Mouse (Mus musculus) heart, postnatal 10 days (tissue): Measurements from ENCODE around the gene Ntrk3. TPM values are rescaled to one million over a fixed set of nuclear protein-coding genes. Genes with fewer than 3 reads are reported as not detected.

Experiments used
- DNase-seq, 2 experiments: peaks; one replicate each; pipeline ENCODE4 v3.0.0; 2021
- intact Hi-C: fragments of 180-260 bp; cut with DNase I; formaldehyde crosslinking; loops from one replicate; pipeline ENCODE4 v1.15.1; 2025
- total RNA-seq, 2 experiments: library from RNA; stranded (reverse); gene quantifications; 2 replicates each; pipeline ENCODE4 v1.2.3; 2021

The Ntrk3 gene
- total RNA-seq, 2 experiments from 2014 or later, result 3.0 to 6.3 TPM

GRCm38 (mm10) chr7:78652296-78652695 is 85.5 kb downstream of the Ntrk3 start:
- intact Hi-C loops, result no loop called here
- DNase-seq, result no peak

DNA sequence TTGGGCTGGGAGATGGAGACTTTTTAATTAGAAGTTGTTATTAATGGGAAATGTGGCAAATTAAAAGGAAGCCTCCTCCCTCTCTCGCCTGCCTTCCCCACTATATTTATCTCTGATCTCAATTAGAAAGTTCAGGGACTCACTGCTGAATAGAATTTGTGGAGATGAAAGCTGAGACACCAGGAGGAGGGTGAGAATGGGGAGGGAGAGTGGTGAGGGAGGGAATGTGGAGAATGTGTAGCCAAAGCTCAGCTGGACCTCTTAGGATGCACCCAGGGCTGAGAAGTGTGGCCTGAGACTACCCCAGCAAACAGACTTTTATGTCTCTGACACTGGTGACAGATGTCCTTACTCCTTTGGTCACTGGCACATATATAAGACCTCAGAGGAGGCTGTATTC is 86.3 kb downstream of the Ntrk3 start:
- intact Hi-C loops, result no loop called here
- DNase-seq, result no peak

DNA sequence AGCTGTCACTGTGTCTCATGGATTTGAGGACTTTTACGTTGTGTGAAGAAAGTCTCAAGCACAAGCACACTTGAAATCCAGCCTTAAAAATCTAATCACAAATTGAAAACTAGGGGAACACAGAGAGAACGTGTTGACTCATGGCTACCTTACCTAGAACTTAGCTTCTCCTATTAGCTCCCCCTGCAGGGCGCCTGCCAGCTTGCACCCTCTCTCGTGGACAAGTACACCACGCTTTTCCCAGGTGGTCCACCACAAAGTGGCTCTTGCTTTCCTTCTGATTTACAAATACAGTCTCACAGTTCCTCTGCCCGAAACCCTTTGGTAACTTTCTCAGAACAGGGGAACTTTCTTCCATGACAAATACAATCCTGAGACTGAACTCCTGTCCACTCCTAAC is 94.1 kb downstream of the Ntrk3 start:
- no peak for DNase-seq
- intact Hi-C loops, result no loop called here

DNA sequence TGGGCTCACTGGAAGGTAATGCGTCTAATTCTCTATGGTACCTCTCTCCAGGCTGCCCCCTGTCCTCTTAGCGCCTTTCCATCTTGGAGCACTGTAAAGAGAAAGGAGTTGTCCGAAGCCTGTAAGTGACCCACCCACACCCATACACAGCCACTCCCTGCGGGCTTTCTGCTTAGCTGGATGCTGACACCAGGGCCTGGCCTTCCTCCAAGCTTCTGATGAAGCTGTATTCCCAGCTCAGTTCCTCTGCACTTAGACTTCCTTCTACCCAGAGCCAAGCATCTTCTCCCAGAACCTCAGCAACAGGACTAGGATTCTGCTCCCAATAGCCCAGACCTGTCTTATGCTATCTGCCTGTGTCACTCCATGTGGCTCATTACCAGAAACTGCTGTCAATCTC is 114.1 kb downstream of the Ntrk3 start:
- peak; percentile 28 to 30 for DNase-seq
- intact Hi-C loops, result no loop called here

- no peak for DNase-seq
- intact Hi-C loops, result no loop called here
Observed at GRCm38 (mm10) chr7:78621115-78621514, 116.7 kb downstream of the Ntrk3 start.

DNA sequence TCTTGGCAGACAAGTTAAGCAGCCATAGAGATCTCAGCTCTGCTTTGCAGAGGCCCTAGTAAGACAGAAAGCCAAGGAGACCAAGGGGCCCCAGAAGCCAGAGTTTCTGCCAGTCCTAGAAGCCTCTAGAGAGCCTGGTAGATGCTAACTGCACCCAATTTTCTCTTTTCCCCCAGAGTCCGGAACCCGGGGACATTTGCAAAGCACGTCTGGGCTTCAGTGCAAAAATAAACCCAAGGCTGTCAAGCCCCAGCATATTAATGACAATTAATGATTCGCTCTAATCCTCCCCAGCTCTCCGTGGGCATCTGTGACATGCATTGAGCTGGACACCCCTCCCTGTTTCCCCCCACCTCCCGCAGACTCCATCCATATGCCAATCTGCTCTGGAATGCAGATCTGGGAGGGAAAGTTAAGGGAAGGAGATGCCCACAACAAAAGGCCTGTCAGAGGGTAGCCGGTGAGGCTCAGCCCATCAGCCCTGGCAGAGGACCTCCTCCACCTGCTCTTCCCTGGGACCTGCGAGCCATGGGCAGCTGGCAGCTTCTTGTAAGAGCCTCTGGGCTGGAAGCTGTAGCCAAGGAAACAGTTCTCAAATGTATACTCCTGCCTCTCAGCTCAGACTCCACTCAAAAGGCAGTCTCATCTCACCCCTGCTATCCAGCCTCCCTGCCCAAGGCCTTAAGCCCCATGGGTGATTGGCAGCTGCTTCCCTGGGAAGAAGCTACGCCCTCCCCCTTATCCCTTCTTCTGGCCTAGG is 117.8 kb downstream of the Ntrk3 start:
- intact Hi-C loops, result no loop called here
- no peak for DNase-seq

DNA sequence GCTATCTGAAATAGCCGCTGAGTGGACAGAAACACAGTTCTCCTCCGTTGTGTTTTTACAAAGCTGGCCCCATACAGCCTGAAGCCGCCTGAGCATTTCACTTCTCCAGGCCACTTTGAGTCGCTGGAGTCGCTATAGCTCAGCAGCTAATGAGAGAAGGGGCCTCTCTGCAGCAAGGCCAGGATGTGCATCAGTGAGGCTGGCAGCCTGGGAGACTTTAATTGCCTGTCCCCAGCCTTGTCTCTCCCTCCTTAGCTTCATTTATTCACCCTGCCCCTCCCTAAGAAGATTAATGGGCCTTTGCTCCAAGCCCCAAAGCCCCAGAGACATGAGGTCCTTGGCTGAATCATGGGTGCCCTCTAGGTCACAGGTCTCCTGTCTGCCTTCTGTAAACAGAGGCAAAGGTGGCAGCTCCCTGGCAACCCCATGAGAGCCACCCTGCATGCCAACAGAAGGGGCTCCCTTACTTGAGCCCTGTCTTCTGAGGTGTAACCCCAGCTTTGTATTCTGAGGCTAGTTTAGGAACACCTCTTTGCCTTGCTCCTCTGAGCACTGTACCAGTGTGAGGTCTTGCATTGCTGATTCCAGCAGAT is 132.2 kb downstream of the Ntrk3 start:
- intact Hi-C loops, result no loop called here

GRCm38 (mm10) chr7:78603922-78604321 is 133.9 kb downstream of the Ntrk3 start:
- intact Hi-C loops, result no loop called here
- DNase-seq, result no peak

More for the DNA sequence above, 132.2 kb downstream of the Ntrk3 start:
- DNase-seq, result no peak

GRCm38 (mm10) chr7:78601851-78602250 is 136.0 kb downstream of the Ntrk3 start:
- intact Hi-C loops, result no loop called here

DNA sequence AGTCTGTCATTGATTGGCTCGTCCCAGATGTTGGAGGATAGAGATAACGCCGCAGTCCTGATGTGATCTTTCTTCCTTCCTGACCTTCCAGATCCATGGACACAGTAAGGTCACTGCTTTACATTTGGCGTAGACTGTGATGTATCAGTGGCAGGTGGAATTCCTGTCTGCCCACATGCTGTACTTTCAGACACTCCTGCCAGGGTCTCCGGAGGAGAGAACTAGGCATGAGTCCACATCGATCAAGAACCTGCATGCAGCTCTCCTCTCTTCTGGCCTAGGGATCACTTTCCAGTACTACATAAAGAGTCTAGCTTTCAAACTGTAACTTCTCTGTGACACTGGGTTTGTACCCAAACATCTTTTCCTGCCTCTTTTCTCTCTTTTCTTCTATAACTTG is 136.9 kb downstream of the Ntrk3 start:
- intact Hi-C loops, result no loop called here
- DNase-seq, result no peak

More at GRCm38 (mm10) chr7:78601851-78602250, 136.0 kb downstream of the Ntrk3 start:
- DNase-seq, result no peak

DNA sequence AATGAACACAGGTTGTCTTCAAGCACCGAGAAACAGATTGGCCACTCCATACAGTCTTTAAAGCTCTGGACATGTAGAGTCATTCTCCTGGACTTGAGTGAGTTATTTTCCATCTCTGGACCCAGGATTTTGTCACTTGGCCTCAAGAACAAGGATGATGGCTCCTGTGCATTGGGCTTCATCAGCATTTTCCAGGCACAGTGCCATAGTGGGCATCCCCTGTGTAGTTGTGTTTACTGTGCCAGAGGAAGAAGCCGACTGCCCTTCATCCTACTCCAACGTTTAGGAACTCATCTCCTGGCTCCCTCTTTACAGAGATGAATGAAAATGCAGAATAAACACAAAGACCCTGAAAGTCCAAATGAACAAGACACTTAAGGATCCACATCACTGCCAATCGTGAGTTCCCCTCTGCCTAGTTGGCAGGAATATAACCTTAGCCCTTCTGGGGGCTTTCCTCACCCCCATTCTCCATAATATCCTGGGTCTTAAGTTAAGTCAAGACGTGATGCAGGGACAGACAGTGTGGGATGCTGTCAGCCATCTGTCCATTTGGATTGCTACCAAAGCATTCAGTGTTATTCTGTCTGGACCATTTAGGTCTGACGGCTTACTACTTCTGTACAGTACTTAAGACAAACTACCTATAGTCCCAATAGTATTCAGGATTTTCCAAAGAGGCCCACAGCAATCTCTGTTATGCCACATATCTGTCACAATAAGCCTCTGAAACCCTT is 137.7 kb downstream of the Ntrk3 start:
- intact Hi-C loops, result loop anchor here (5.0 kb wide), 2 partner anchors 167 to 1468 kb away; no protein-coding TSS in a partner anchor
- DNase-seq, result no peak

DNA sequence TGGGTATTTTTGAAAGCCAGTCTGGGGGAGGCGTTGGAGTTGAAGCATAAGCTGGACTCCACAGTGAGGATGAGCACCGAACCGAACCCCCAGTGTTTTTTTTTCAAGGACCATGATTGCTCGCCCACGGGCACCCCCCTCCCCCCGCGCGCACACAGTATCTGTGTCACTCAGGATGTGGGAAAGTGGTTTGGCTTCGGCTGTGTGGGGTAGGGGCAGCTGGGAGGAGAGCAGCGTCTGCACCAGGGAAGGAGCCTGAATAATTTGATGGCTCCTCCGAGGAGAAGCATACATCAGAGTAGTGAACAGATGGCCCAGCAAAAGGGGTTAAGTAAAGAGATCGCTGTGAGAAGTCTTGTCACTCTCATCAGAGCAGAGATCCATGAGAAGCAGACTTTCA is 139.7 kb downstream of the Ntrk3 start:
- intact Hi-C loops, result loop anchor here (5.0 kb wide), 2 partner anchors 169 to 1466 kb away; no protein-coding TSS in a partner anchor
- DNase-seq, result no peak

DNA sequence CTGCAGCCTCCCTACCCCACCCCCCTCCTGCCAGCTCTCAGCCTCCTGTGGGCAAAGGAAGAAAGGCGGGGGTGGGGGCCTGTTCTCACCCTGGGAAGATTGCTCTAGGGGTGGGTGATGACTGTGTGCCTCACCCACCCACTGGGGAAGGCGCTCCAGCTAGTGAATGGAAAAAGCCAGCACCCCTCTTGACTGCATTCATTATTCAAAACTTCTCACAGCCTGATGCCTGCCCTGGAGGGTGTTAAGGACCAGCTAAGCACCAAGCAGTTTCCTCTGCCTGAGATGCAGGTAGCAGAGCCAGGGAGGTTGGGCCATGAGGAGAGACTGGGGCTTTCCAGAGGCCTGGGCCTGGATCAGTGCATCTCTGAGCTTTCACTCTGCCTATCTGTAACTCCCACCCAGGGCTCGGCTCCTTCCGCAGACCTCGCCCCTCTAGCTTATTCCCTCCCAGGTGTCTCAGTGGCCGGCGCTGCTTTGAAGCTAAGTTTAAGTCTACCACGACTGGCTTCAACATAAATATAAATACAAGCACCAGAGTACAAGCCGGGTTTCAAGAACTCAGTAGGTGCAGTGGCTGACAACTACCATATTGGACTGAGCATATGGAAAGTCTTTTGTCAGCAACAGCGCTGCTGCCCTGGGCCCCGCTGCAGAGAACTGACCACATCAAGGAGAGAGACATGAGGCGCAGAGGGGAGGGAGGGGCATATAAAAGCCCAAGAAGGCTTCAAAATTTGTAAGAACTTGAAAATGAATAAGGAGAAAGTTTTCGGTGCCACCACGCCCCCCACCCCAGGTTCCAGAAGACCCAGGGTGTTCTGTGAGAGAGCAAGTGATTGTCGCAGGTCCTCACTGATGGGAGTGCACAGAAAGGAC is 140.3 kb downstream of the Ntrk3 start:
- intact Hi-C loops, result loop anchor here (5.0 kb wide), 2 partner anchors 170 to 1465 kb away; no protein-coding TSS in a partner anchor

GRCm38 (mm10) chr7:78596556-78596955 is 141.3 kb downstream of the Ntrk3 start:
- intact Hi-C loops, result loop anchor here (5.0 kb wide), 2 partner anchors 171 to 1464 kb away; no protein-coding TSS in a partner anchor
- DNase-seq, result no peak

More for the DNA sequence above, 140.3 kb downstream of the Ntrk3 start:
- DNase-seq, result no peak

GRCm38 (mm10) chr7:78595895-78596294 is 141.9 kb downstream of the Ntrk3 start:
- peak; percentile 76 to 78 for DNase-seq
- intact Hi-C loops, result loop anchor here (5.0 kb wide), 2 partner anchors 171 to 1464 kb away; no protein-coding TSS in a partner anchor

- no peak for DNase-seq
- intact Hi-C loops, result no loop called here
Observed at GRCm38 (mm10) chr7:78592948-78593347, 144.9 kb downstream of the Ntrk3 start.

DNA sequence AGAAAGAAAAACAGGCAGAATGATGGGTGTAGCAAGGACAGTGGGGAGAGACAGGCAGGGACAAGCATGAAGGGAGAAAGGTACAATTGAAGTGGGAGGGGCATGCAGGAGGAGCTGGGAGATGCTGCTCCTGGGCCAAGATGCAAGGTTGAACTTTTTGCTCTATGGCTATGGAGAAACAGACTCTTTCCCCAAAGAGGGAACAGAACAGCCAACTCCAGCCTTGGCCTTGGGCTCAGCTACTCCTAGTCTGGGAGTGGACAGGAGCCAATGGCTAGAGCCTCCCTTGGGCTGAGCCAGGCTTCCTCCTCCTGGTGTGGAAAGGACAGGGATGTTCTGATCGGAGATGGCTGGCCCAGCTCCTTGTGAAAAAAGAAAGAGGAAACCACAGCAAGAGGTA is 145.6 kb downstream of the Ntrk3 start:
- no peak for DNase-seq

DNA sequence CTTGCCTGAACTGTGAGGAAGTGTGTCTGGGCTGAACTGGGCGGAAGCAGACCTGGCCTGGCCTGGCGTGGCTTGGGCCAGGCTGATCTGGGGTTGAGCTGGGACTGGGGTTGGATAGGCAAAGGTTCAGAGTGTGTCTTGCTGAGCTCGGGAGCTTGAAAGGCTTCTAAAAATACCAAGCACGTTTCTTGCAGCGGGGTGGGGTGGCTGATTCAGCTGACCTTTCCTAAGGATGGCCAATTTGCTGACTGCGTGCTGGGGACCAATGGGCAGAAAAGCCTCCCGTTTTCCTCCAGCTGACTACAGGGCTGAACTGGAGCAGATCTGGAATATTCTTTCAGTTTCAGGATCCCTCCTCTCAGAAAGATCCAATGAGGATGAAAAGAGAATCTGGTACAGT is 148.0 kb downstream of the Ntrk3 start:
- intact Hi-C loops, result no loop called here
- DNase-seq, result no peak

More for the DNA sequence above, 145.6 kb downstream of the Ntrk3 start:
- intact Hi-C loops, result no loop called here

DNA sequence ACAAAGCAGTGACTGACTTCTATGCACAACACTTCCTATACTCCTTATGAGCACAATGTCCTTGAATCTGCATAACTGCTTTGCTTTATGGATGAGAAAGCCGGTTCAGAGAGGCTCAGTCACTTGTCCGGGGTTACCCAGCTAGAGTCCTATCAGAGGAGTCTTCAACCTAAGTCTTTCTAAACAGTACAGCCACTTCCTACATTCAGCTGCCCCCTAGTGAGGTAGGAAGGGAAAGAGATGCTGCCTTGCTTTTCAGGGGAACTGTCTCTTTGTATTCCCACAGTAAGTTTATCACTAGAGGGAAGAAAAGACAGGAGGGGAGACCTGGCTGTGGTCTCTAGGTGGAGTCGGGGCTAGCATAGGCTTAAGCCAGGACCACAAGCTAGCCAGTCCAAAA is 151.0 kb downstream of the Ntrk3 start:
- intact Hi-C loops, result no loop called here
- no peak for DNase-seq

- intact Hi-C loops, result no loop called here
- DNase-seq, result no peak
Observed at GRCm38 (mm10) chr7:78585960-78586359, 151.9 kb downstream of the Ntrk3 start.
